Mouse (Mus musculus) bone marrow, adult 2 months (tissue): ENCODE measurements around the gene Dpep1.

Experiments used
- CTCF ChIP-seq: fragments of 200-500 bp; IDR thresholded peaks from 2 replicates; pipeline ENCODE4 v1.5.1; 2011; ENCODE audit warnings: low read length, control low read depth; ENCODE audit not compliant: control insufficient read depth, insufficient read depth
- POLR2A ChIP-seq: fragments of 200-500 bp; IDR thresholded peaks from 2 replicates; pipeline ENCODE4 v1.6.1; 2011; ENCODE audit warnings: low read depth, mild to moderate bottlenecking, control low read depth, low read length, borderline replicate concordance; ENCODE audit not compliant: control insufficient read depth

- no peak for TF ChIP-seq POLR2A
- TF ChIP-seq CTCF, result peak; percentile 56; the same call in 1 of the 2 replicates
Observed at GRCm38 (mm10) chr8:123190678-123191077, 4.6 kb downstream of the Dpep1 start.
